Comparison of ENCODE assay signal across 8 mouse cellular contexts in genomic region chr1:172368768-172369418, GRCm38 (mm10). TPM values are rescaled to one million over a fixed set of nuclear protein-coding genes. Genes with fewer than 3 reads are reported as not detected.
DNase-seq lines count a peak whose midpoint lies in the region; ATAC-seq and TF ChIP-seq lines count a peak whose summit lies in the region.

No protein-coding gene starts in this region.

- 31% methylated on average over 23 of the region's 23 CpGs for WGBS in forebrain, embryonic 10.5 days
- WGBS in forebrain, embryonic 12.5 days = 32% methylated on average over 23 of the region's 23 CpGs
- WGBS in embryonic facial prominence, embryonic 13.5 days = 29% methylated on average over 23 of the region's 23 CpGs
- WGBS in hindbrain, embryonic 15.5 days = 31% methylated on average over 23 of the region's 23 CpGs
- 30% methylated on average over 23 of the region's 23 CpGs for WGBS in liver, embryonic 16.5 days (ENCODE audit: insufficient replicate concordance)
- WGBS in neural tube, embryonic 13.5 days = 33% methylated on average over 23 of the region's 23 CpGs

- no peak overlapping the region for H3K27ac ChIP-seq in forebrain, embryonic 10.5 days
- H3K27ac ChIP-seq in forebrain, embryonic 12.5 days = no peak overlapping the region
- no peak overlapping the region for H3K27ac ChIP-seq in ES-E14 (ENCODE audit: insufficient read depth, low read depth, low read length, poor library complexity, severe bottlenecking)
- no peak overlapping the region for H3K27ac ChIP-seq in embryonic facial prominence, embryonic 13.5 days
- H3K27ac ChIP-seq in hindbrain, embryonic 15.5 days (replicated peaks) = no peak overlapping the region
- no peak overlapping the region for H3K27ac ChIP-seq in liver, embryonic 16.5 days (ENCODE audit: low read length)
- H3K27ac ChIP-seq in neural tube, embryonic 13.5 days (replicated peaks) = no peak overlapping the region

- H3K9me3 ChIP-seq in forebrain, embryonic 10.5 days = no peaks in the 10 kb centered on the region
- no peaks in the 10 kb centered on the region for H3K9me3 ChIP-seq in forebrain, embryonic 12.5 days
- H3K9me3 ChIP-seq in ES-E14 (ENCODE audit: control insufficient read depth, insufficient read depth, low read depth, low read length) = no peaks in the 10 kb centered on the region
- no peaks in the 10 kb centered on the region for H3K9me3 ChIP-seq in embryonic facial prominence, embryonic 13.5 days
- no peaks in the 10 kb centered on the region for H3K9me3 ChIP-seq in hindbrain, embryonic 15.5 days
- no peaks in the 10 kb centered on the region for H3K9me3 ChIP-seq in liver, embryonic 16.5 days (replicated peaks; ENCODE audit: control insufficient read depth, low read length)
- no peaks in the 10 kb centered on the region for H3K9me3 ChIP-seq in neural tube, embryonic 13.5 days

- H3K4me3 ChIP-seq in forebrain, embryonic 10.5 days = peak overlapping the region; percentile 1; the same call in 1 of the 2 replicates
- H3K4me3 ChIP-seq in forebrain, embryonic 12.5 days (replicated peaks) = no peak overlapping the region
- H3K4me3 ChIP-seq in ES-E14 (ENCODE audit: insufficient read depth in 1 of 2, low read depth in 1 of 2, low read length in 2 of 2, poor library complexity in 1 of 2, severe bottlenecking in 1 of 2) = peak overlapping the region; percentile 61 to 62
- no peak overlapping the region for H3K4me3 ChIP-seq in embryonic facial prominence, embryonic 13.5 days
- no peak overlapping the region for H3K4me3 ChIP-seq in hindbrain, embryonic 15.5 days
- H3K4me3 ChIP-seq in liver, embryonic 16.5 days (ENCODE audit: low read depth, low read length) = peak overlapping the region; percentile 19; the same call in 1 of the 2 replicates
- H3K4me3 ChIP-seq in neural tube, embryonic 13.5 days = no peak overlapping the region

- H3K4me2 ChIP-seq in forebrain, embryonic 12.5 days = no peak overlapping the region
- H3K4me2 ChIP-seq in embryonic facial prominence, embryonic 13.5 days = peak overlapping the region; percentile 41
- H3K4me2 ChIP-seq in hindbrain, embryonic 15.5 days = peak overlapping the region; percentile 33
- peak overlapping the region; percentile 44 for H3K4me2 ChIP-seq in liver, embryonic 16.5 days (ENCODE audit: low read depth, low read length)
- H3K4me2 ChIP-seq in neural tube, embryonic 13.5 days = peak overlapping the region; percentile 26

- peaks cover 18% of the 10 kb centered on the region for H3K27me3 ChIP-seq in forebrain, embryonic 10.5 days (ENCODE audit: poor library complexity, severe bottlenecking)
- peaks cover 8% of the 10 kb centered on the region for H3K27me3 ChIP-seq in forebrain, embryonic 12.5 days
- peaks cover 14% of the 10 kb centered on the region for H3K27me3 ChIP-seq in embryonic facial prominence, embryonic 13.5 days
- no peaks in the 10 kb centered on the region for H3K27me3 ChIP-seq in hindbrain, embryonic 15.5 days
- no peaks in the 10 kb centered on the region; the same call in 1 of the 2 replicates for H3K27me3 ChIP-seq in liver, embryonic 16.5 days (ENCODE audit: control insufficient read depth, insufficient read depth, low read depth, low read length)
- no peaks in the 10 kb centered on the region for H3K27me3 ChIP-seq in neural tube, embryonic 13.5 days

- DNase-seq in forebrain, embryonic 10.5 days (ENCODE audit: extremely low spot score, low spot score) = peak; percentile 68
- peak; percentile 79 for DNase-seq in ES-E14 (ENCODE audit: low read depth, low spot score)
- DNase-seq in urinary bladder, adult 18-20 months (ENCODE audit: low spot score in 2 of 2) = no peak

- 0 out of 2 replicates have a peak, but pooled peaks cover 2% of the 10 kb centered on the region for H3K36me3 ChIP-seq in forebrain, embryonic 10.5 days (replicated peaks)
- 0 out of 2 replicates have a peak, but pooled peaks cover 3% of the 10 kb centered on the region for H3K36me3 ChIP-seq in forebrain, embryonic 12.5 days (replicated peaks)
- H3K36me3 ChIP-seq in ES-E14 (ENCODE audit: control insufficient read depth, insufficient read depth, low read length, poor library complexity, severe bottlenecking) = no peaks in the 10 kb centered on the region
- H3K36me3 ChIP-seq in embryonic facial prominence, embryonic 13.5 days = no peaks in the 10 kb centered on the region
- H3K36me3 ChIP-seq in hindbrain, embryonic 15.5 days = no peaks in the 10 kb centered on the region
- no peaks in the 10 kb centered on the region for H3K36me3 ChIP-seq in liver, embryonic 16.5 days (ENCODE audit: control insufficient read depth, insufficient read depth)
- no peaks in the 10 kb centered on the region for H3K36me3 ChIP-seq in neural tube, embryonic 13.5 days

- in situ Hi-C loops in ES-E14 (cut with MboI; ENCODE audit: low sequenced_read_pairs in 2 of 2, unreplicated experiment in 2 of 2) = no loop called here

- peaks cover 21% of the 10 kb centered on the region for H3K4me1 ChIP-seq in forebrain, embryonic 10.5 days
- 0 out of 2 replicates have a peak, but pooled peaks cover 3% of the 10 kb centered on the region for H3K4me1 ChIP-seq in forebrain, embryonic 12.5 days
- peaks cover 0 to 6% of the 10 kb centered on the region in 2 experiments; a peak in 1 of 4 replicates for H3K4me1 ChIP-seq in ES-E14 (ENCODE audit: control insufficient read depth in 2 of 2, insufficient read depth in 2 of 2, low read length in 2 of 2, poor library complexity in 1 of 2)
- 0 out of 2 replicates have a peak, but pooled peaks cover 7% of the 10 kb centered on the region for H3K4me1 ChIP-seq in embryonic facial prominence, embryonic 13.5 days
- no peaks in the 10 kb centered on the region for H3K4me1 ChIP-seq in hindbrain, embryonic 15.5 days (replicated peaks)
- H3K4me1 ChIP-seq in liver, embryonic 16.5 days (ENCODE audit: control insufficient read depth, low read depth, low read length) = peaks cover 8% of the 10 kb centered on the region
- peaks cover 4% of the 10 kb centered on the region; the same call in 1 of the 2 replicates for H3K4me1 ChIP-seq in neural tube, embryonic 13.5 days (replicated peaks)

- H3K9ac ChIP-seq in forebrain, embryonic 12.5 days = no peak overlapping the region
- H3K9ac ChIP-seq in ES-E14 (ENCODE audit: insufficient read depth, low read depth, low read length, poor library complexity, severe bottlenecking) = peak overlapping the region; percentile 63; the same call in 1 of the 2 replicates
- H3K9ac ChIP-seq in embryonic facial prominence, embryonic 13.5 days = no peak overlapping the region
- no peak overlapping the region for H3K9ac ChIP-seq in hindbrain, embryonic 15.5 days
- H3K9ac ChIP-seq in liver, embryonic 16.5 days (ENCODE audit: low read depth, low read length) = no peak overlapping the region
- no peak overlapping the region for H3K9ac ChIP-seq in neural tube, embryonic 13.5 days

- no peak for ATAC-seq in forebrain, embryonic 12.5 days (ENCODE audit: low FRiP score)
- ATAC-seq in embryonic facial prominence, embryonic 13.5 days (ENCODE audit: insufficient number of reproducible peaks, insufficient read depth, low FRiP score, low TSS enrichment, low read depth) = no peak
- ATAC-seq in hindbrain, embryonic 15.5 days (ENCODE audit: low FRiP score, low read depth) = peak; percentile 33
- 0 out of 2 replicates have a peak, but pooled peaks have one; percentile 28 for ATAC-seq in liver, embryonic 16.5 days (ENCODE audit: low read depth)
- peak; percentile 30; the same call in 1 of the 2 replicates for ATAC-seq in neural tube, embryonic 13.5 days (ENCODE audit: low read depth)

TF ChIP-seq in ES-E14, 5 proteins besides CTCF, POLR2A, EP300 and RAD21:
- TF ChIP-seq MAFK (IDR thresholded peaks at IDR 0.05; ENCODE audit: insufficient read depth, low read depth, low read length) (no peak), CHD2 (IDR thresholded peaks at IDR 0.05; ENCODE audit: low read depth, low read length) (no peak), ZNF384 (IDR thresholded peaks at IDR 0.05; ENCODE audit: low read depth, low read length) (no peak), HCFC1 (IDR thresholded peaks at IDR 0.05; ENCODE audit: borderline replicate concordance, insufficient read depth, low read length) (no peak), ZC3H11A (IDR thresholded peaks at IDR 0.05; ENCODE audit: borderline replicate concordance, low read depth, low read length) (no peak)
TF ChIP-seq in ES-E14: peak in this region for 0.

RNA-seq across cellular contexts. Expression of gene Pigm, which starts 7.5 kb away (rescaled TPM):
- 10.6 and 10.8 TPM in 2 replicates for polyA plus RNA-seq in forebrain, embryonic 10.5 days (2016; fragmentation: Nextera tagmentation; extraction: Ambion mirVana)
- polyA plus RNA-seq in forebrain, embryonic 12.5 days (2016; fragmentation: Nextera tagmentation; extraction: Ambion mirVana) = 10.9 and 11.5 TPM in 2 replicates
- total RNA-seq in ES-E14 (2012; rRNA removed) = 25.4 and 25.6 TPM in 2 replicates
- 6.6 and 7.3 TPM in 2 replicates for polyA plus RNA-seq in embryonic facial prominence, embryonic 13.5 days (2015; fragmentation: Nextera tagmentation; extraction: Ambion mirVana)
- 3.8 and 3.9 TPM in 2 replicates for polyA plus RNA-seq in hindbrain, embryonic 15.5 days (2015; fragmentation: Nextera tagmentation; extraction: Ambion mirVana)
- 1.7 and 1.8 TPM in 2 replicates for polyA plus RNA-seq in liver, embryonic 16.5 days (2015; fragmentation: Nextera tagmentation; extraction: Ambion mirVana)
- polyA plus RNA-seq in neural tube, embryonic 13.5 days (2015; fragmentation: Nextera tagmentation; extraction: Ambion mirVana) = 5.1 and 5.7 TPM in 2 replicates

RNA-seq across cellular contexts. Expression of gene Kcnj10, which starts 27.9 kb away (rescaled TPM):
- polyA plus RNA-seq in forebrain, embryonic 10.5 days (2016; fragmentation: Nextera tagmentation; extraction: Ambion mirVana) = 0.46 and 0.47 TPM in 2 replicates
- polyA plus RNA-seq in forebrain, embryonic 12.5 days (2016; fragmentation: Nextera tagmentation; extraction: Ambion mirVana) = 0.93 and 1.2 TPM in 2 replicates
- 0.80 and 1.2 TPM in 2 replicates for total RNA-seq in ES-E14 (2012; rRNA removed)
- 0.06 TPM in 2 replicates for polyA plus RNA-seq in embryonic facial prominence, embryonic 13.5 days (2015; fragmentation: Nextera tagmentation; extraction: Ambion mirVana)
- 2.9 and 3.0 TPM in 2 replicates for polyA plus RNA-seq in hindbrain, embryonic 15.5 days (2015; fragmentation: Nextera tagmentation; extraction: Ambion mirVana)
- 0.07 and 0.09 TPM in 2 replicates for polyA plus RNA-seq in liver, embryonic 16.5 days (2015; fragmentation: Nextera tagmentation; extraction: Ambion mirVana)
- polyA plus RNA-seq in neural tube, embryonic 13.5 days (2015; fragmentation: Nextera tagmentation; extraction: Ambion mirVana) = 1.9 and 2.0 TPM in 2 replicates

RNA-seq across cellular contexts. Expression of gene Kcnj9, which starts 39.8 kb away (rescaled TPM):
- 0.17 and 0.43 TPM in 2 replicates for polyA plus RNA-seq in forebrain, embryonic 10.5 days (2016; fragmentation: Nextera tagmentation; extraction: Ambion mirVana)
- polyA plus RNA-seq in forebrain, embryonic 12.5 days (2016; fragmentation: Nextera tagmentation; extraction: Ambion mirVana) = 2.5 and 2.8 TPM in 2 replicates
- 1.2 and 1.7 TPM in 2 replicates for total RNA-seq in ES-E14 (2012; rRNA removed)
- 0.07 TPM in 1 of 2 replicates, not detected in the other for polyA plus RNA-seq in embryonic facial prominence, embryonic 13.5 days (2015; fragmentation: Nextera tagmentation; extraction: Ambion mirVana)
- polyA plus RNA-seq in hindbrain, embryonic 15.5 days (2015; fragmentation: Nextera tagmentation; extraction: Ambion mirVana) = 4.1 and 4.3 TPM in 2 replicates
- polyA plus RNA-seq in liver, embryonic 16.5 days (2015; fragmentation: Nextera tagmentation; extraction: Ambion mirVana) = 0.04 and 0.09 TPM in 2 replicates
- 1.5 and 2.1 TPM in 2 replicates for polyA plus RNA-seq in neural tube, embryonic 13.5 days (2015; fragmentation: Nextera tagmentation; extraction: Ambion mirVana)

Comparison
In these comparisons a context has a peak if more than half of its experiments do, and no peak if none do; other contexts are left out.
1. H3K4me3 ChIP-seq: peak in forebrain, embryonic 10.5 days (single experiment), ES-E14 (2 of 2) and liver, embryonic 16.5 days (single experiment); none in forebrain, embryonic 12.5 days (single experiment), embryonic facial prominence, embryonic 13.5 days (single experiment), hindbrain, embryonic 15.5 days (single experiment) and neural tube, embryonic 13.5 days (single experiment).
2. DNase-seq: peak in forebrain, embryonic 10.5 days (single experiment) and ES-E14 (single experiment); none in urinary bladder, adult 18-20 months (0 of 2).
3. ATAC-seq: peak in hindbrain, embryonic 15.5 days (single experiment), liver, embryonic 16.5 days (single experiment) and neural tube, embryonic 13.5 days (single experiment); none in forebrain, embryonic 12.5 days (single experiment) and embryonic facial prominence, embryonic 13.5 days (single experiment).